Mouse (Mus musculus) MEL (cell line): ENCODE measurements at regions not wholly inside any gene's neighbourhood (a gene's known extent, or its start where the extent isn't known, plus 50 kb on each side); places are given as distances from the start of the nearest gene placed in this dataset.

Source experiments
- DNase-seq: peaks from one replicate; pipeline ENCODE4 v3.0.0; 2011; ENCODE audit warnings: low read depth, low spot score
- H3K27ac ChIP-seq: 2 replicates; pipeline ENCODE4 v1.5.1; 2012; ENCODE audit warnings: low read depth, mild to moderate bottlenecking, control low read depth, low read length, moderate library complexity; ENCODE audit not compliant: control insufficient read depth
- H3K27me3 ChIP-seq, 2 experiments: fragments of 150-350 bp in 1 of 2; sonication (generic) in 1 of 2; 2 replicates each; pipeline ENCODE4 v1.6.1; 2012; ENCODE audit warnings: low read length in 2 of 2, mild to moderate bottlenecking in 2 of 2, improper control_type of control experiment in 1 of 2, moderate library complexity in 1 of 2; ENCODE audit not compliant: insufficient read depth in 2 of 2, control insufficient read depth in 1 of 2
- H3K36me3 ChIP-seq, 2 experiments: 2 replicates each; pipeline ENCODE4 v1.6.1; 2012 to 2014; ENCODE audit warnings: low read length in 2 of 2, improper control_type of control experiment in 1 of 2, inconsistent platforms in 1 of 2, mild to moderate bottlenecking in 1 of 2; ENCODE audit not compliant: insufficient read depth in 2 of 2, control insufficient read depth in 1 of 2
- H3K4me1 ChIP-seq, 2 experiments: fragments of 150-350 bp in 1 of 2; sonication (generic) in 1 of 2; 2 replicates each; pipeline ENCODE4 v1.6.1; 2012; ENCODE audit warnings: low read length in 2 of 2, improper control_type of control experiment in 1 of 2, mild to moderate bottlenecking in 1 of 2; ENCODE audit not compliant: insufficient read depth in 2 of 2, control insufficient read depth in 1 of 2
- H3K4me3 ChIP-seq, 2 experiments: fragments of 150-350 bp in 1 of 2; sonication (generic) in 1 of 2; 2 replicates each; pipeline ENCODE4 v1.5.1; 2012; ENCODE audit warnings: low read depth in 2 of 2, low read length in 2 of 2, mild to moderate bottlenecking in 2 of 2, moderate library complexity in 2 of 2, control low read depth in 1 of 2, improper control_type of control experiment in 1 of 2; ENCODE audit not compliant: control insufficient read depth in 1 of 2, insufficient read depth in 1 of 2
- H3K79me2 ChIP-seq: 2 replicates; pipeline ENCODE4 v1.6.1; 2012; ENCODE audit warnings: mild to moderate bottlenecking, low read length, moderate library complexity; ENCODE audit not compliant: control insufficient read depth, poor library complexity, insufficient read depth
- H3K9ac ChIP-seq: 2 replicates; pipeline ENCODE4 v1.6.1; 2012; ENCODE audit warnings: low read depth, mild to moderate bottlenecking, control low read depth, low read length, moderate library complexity; ENCODE audit not compliant: control insufficient read depth, poor library complexity, severe bottlenecking
- H3K9me3 ChIP-seq: fragments of 150-350 bp; sonication (generic); replicated peaks from 2 replicates; pipeline ENCODE4 v1.6.1; 2012; ENCODE audit warnings: mild to moderate bottlenecking, low read length, improper control_type of control experiment, moderate library complexity; ENCODE audit not compliant: insufficient read depth
- CTCF ChIP-seq, 3 experiments: IDR thresholded peaks in 2 of 3; conservative IDR thresholded peaks in 1 of 3; 2 replicates each; pipeline ENCODE4 v1.5.1; 2011 to 2012; ENCODE audit warnings: low read length in 3 of 3, low read depth in 2 of 3, mild to moderate bottlenecking in 2 of 3, improper control_type of control experiment in 1 of 3, inconsistent platforms in 1 of 3, mixed read lengths in 1 of 3, moderate library complexity in 1 of 3; ENCODE audit not compliant: control insufficient read depth in 1 of 3, insufficient read depth in 1 of 3, poor library complexity in 1 of 3, severe bottlenecking in 1 of 3
- E2F4 ChIP-seq: IDR thresholded peaks from 2 replicates; pipeline ENCODE4 v1.6.1; 2011; ENCODE audit warnings: low read depth, low read length, improper control_type of control experiment, borderline replicate concordance
- EP300 ChIP-seq, 2 experiments: IDR thresholded peaks; 2 replicates each; pipeline ENCODE4 v1.6.1; 2011; ENCODE audit warnings: improper control_type of control experiment in 2 of 2, low read length in 2 of 2, low read depth in 1 of 2, mild to moderate bottlenecking in 1 of 2
- GABPA ChIP-seq: IDR thresholded peaks from 2 replicates; pipeline ENCODE4 v1.6.1; 2012; ENCODE audit warnings: low read depth, mild to moderate bottlenecking, inconsistent platforms, low read length, improper control_type of control experiment, moderate library complexity
- GATA1 ChIP-seq: IDR thresholded peaks from 2 replicates; pipeline ENCODE4 v1.6.1; 2011; ENCODE audit warnings: low read depth, low read length, improper control_type of control experiment
- JUND ChIP-seq: IDR thresholded peaks from 2 replicates; pipeline ENCODE4 v1.6.1; 2011; ENCODE audit warnings: low read depth, mild to moderate bottlenecking, improper control_type of control experiment, low read length
- KAT2A ChIP-seq: conservative IDR thresholded peaks from 2 replicates; pipeline ENCODE4 v1.6.1; 2012; ENCODE audit warnings: low read depth, low read length, improper control_type of control experiment, inconsistent platforms
- MAZ ChIP-seq: IDR thresholded peaks from 2 replicates; pipeline ENCODE4 v1.6.1; 2012; ENCODE audit warnings: low read depth, mild to moderate bottlenecking, inconsistent platforms, low read length, improper control_type of control experiment
- MYB ChIP-seq: IDR thresholded peaks from 2 replicates; pipeline ENCODE4 v1.6.1; 2011; ENCODE audit warnings: mild to moderate bottlenecking, low read depth, low read length, improper control_type of control experiment
- NELFE ChIP-seq: IDR thresholded peaks from 2 replicates; pipeline ENCODE4 v1.6.1; 2011; ENCODE audit warnings: low read depth, low read length, improper control_type of control experiment
- NRF1 ChIP-seq: IDR thresholded peaks from 2 replicates; pipeline ENCODE4 v1.6.1; 2014; ENCODE audit warnings: low read depth, mild to moderate bottlenecking, inconsistent platforms, low read length, improper control_type of control experiment, moderate library complexity; ENCODE audit not compliant: poor library complexity, insufficient read depth, severe bottlenecking
- POLR2AphosphoS2 ChIP-seq: IDR thresholded peaks from 2 replicates; pipeline ENCODE4 v1.6.1; 2011; ENCODE audit warnings: low read length, improper control_type of control experiment
- SIN3A ChIP-seq: IDR thresholded peaks from 2 replicates; pipeline ENCODE4 v1.6.1; 2012; ENCODE audit warnings: low read length, improper control_type of control experiment, inconsistent platforms
- SMC3 ChIP-seq: IDR thresholded peaks from 2 replicates; pipeline ENCODE4 v1.6.1; 2011; ENCODE audit warnings: low read depth, low read length, improper control_type of control experiment
- TAL1 ChIP-seq: IDR thresholded peaks from 2 replicates; pipeline ENCODE4 v1.6.1; 2012; ENCODE audit warnings: mild to moderate bottlenecking, inconsistent platforms, low read length, moderate library complexity, mixed read lengths
- TBP ChIP-seq: IDR thresholded peaks from 2 replicates; pipeline ENCODE4 v1.8.0; 2011; ENCODE audit warnings: low read depth, low read length, improper control_type of control experiment
- UBTF ChIP-seq: IDR thresholded peaks from 2 replicates; pipeline ENCODE4 v1.6.1; 2012; ENCODE audit warnings: low read depth, mild to moderate bottlenecking, inconsistent platforms, low read length, improper control_type of control experiment, moderate library complexity, borderline replicate concordance; ENCODE audit not compliant: insufficient read depth
- USF1 ChIP-seq: IDR thresholded peaks from 2 replicates; pipeline ENCODE4 v1.6.1; 2014; ENCODE audit warnings: low read depth, mild to moderate bottlenecking, inconsistent platforms, low read length, improper control_type of control experiment, moderate library complexity
- USF2 ChIP-seq, 2 experiments: IDR thresholded peaks; 2 replicates each; pipeline ENCODE4 v1.6.1; 2011 to 2012; ENCODE audit warnings: improper control_type of control experiment in 2 of 2, low read length in 2 of 2, borderline replicate concordance in 1 of 2, inconsistent platforms in 1 of 2, low read depth in 1 of 2, mild to moderate bottlenecking in 1 of 2; ENCODE audit not compliant: insufficient read depth in 1 of 2
- ZC3H11A ChIP-seq: IDR thresholded peaks from 2 replicates; pipeline ENCODE4 v1.6.1; 2012; ENCODE audit warnings: low read depth, mild to moderate bottlenecking, inconsistent platforms, low read length, improper control_type of control experiment

DNA sequence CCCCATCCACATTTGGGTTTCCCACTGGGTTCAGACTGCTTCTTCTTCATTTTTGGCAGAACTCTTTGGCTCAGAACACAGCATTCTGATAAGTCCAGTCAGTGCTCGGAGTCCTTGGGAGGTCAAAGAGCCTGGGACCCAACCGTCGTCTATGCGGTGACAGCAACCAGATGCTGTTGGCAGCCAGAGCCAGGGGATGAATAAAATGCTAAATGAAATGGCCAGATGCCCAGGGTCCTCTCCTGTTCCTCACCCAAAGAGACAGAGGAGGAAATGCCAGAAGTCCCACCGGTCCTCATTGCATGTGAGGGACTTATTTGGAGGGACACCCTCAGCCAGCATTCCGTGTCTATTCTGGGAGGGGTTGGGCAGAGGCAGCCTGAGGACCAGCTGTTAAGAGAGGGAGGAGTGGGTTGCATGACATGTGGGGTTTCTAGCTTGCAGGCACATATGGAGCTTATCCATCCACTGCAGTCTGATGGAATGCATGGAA is 801.2 kb upstream of the Lrrc6 start:
- peaks cover 0 to 7% of the 10 kb centered on the region in 2 experiments for H3K27me3 ChIP-seq
- H3K79me2 ChIP-seq: no peaks in the 10 kb centered on the region
- H3K4me3 ChIP-seq: no peak overlapping the region
- H3K36me3 ChIP-seq: no peaks in the 10 kb centered on the region
- H3K27ac ChIP-seq: no peak overlapping the region
- DNase-seq: no peak
- H3K4me1 ChIP-seq: no peaks in the 10 kb centered on the region
- no peak overlapping the region for H3K9ac ChIP-seq
- H3K9me3 ChIP-seq: no peaks in the 10 kb centered on the region
- TF ChIP-seq JUND (no peak), EP300 (IDR thresholded peaks at IDR 0.05; ENCODE audit: low read depth in 1 of 2, low read length in 2 of 2) (no peak)

GRCm38 (mm10) chr15:67301024-67301423 is 800.3 kb upstream of the Lrrc6 start:
- peaks cover 0 to 7% of the 10 kb centered on the region in 2 experiments for H3K27me3 ChIP-seq
- H3K36me3 ChIP-seq: no peaks in the 10 kb centered on the region
- H3K4me3 ChIP-seq: no peak overlapping the region
- H3K9me3 ChIP-seq: no peaks in the 10 kb centered on the region
- no peak overlapping the region for H3K27ac ChIP-seq
- H3K4me1 ChIP-seq: no peaks in the 10 kb centered on the region
- H3K9ac ChIP-seq: no peak overlapping the region
- no peak for DNase-seq
- TF ChIP-seq POLR2AphosphoS2 (no peak), NRF1 (no peak), TAL1 (no peak), USF2 (IDR thresholded peaks at IDR 0.05; ENCODE audit: borderline replicate concordance in 1 of 2, insufficient read depth in 1 of 2, low read depth in 1 of 2, low read length in 2 of 2) (no peak), UBTF (no peak), CTCF (IDR thresholded peaks at IDR 0.05 in 2 of 3, conservative IDR thresholded peaks at IDR 0.05 in 1 of 3; ENCODE audit: control insufficient read depth in 1 of 3, insufficient read depth in 1 of 3, low read depth in 2 of 3, low read length in 3 of 3, poor library complexity in 1 of 3, severe bottlenecking in 1 of 3) (no peak), NELFE (no peak), E2F4 (no peak)
- H3K79me2 ChIP-seq: no peaks in the 10 kb centered on the region

DNA sequence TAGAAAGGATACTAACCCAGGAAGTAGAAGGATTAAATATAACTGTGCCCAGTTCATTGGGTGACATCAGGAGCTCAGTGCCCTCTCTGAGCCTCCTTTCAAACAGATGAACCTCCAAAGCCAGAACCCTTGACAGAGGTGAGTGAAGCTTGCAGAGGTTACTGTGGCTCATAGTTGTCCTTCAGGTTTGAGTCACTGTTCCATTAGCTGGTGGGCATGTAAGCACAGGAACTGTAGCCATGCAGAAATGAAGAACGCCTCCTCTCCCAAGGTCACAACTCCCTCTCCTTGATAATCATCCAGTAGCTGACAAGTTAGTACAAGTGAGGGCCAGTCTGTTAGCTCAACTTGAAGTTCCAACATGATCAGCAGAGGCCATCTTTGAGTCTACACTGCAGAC is 794.1 kb upstream of the Lrrc6 start:
- no peak overlapping the region for H3K4me3 ChIP-seq
- TF ChIP-seq SIN3A: no peak
- no peak for TF ChIP-seq GABPA
- no peak for TF ChIP-seq JUND
- no peak for TF ChIP-seq MAZ
- no peak for TF ChIP-seq ZC3H11A
- TF ChIP-seq GATA1: no peak
- TF ChIP-seq USF1: no peak
- no peak for TF ChIP-seq TAL1
- TF ChIP-seq MYB: no peak
- TF ChIP-seq KAT2A: no peak
- no peak for TF ChIP-seq SMC3
- TF ChIP-seq TBP: no peak
- no peak for TF ChIP-seq NELFE
- no peaks in the 10 kb centered on the region for H3K9me3 ChIP-seq
- no peak overlapping the region for H3K9ac ChIP-seq
- DNase-seq: no peak
- no peaks in the 10 kb centered on the region for H3K36me3 ChIP-seq
- no peaks in the 10 kb centered on the region for H3K79me2 ChIP-seq
- no peaks in the 10 kb centered on the region; a peak in 2 of 4 replicates for H3K27me3 ChIP-seq
- H3K27ac ChIP-seq: no peak overlapping the region
- H3K4me1 ChIP-seq: no peaks in the 10 kb centered on the region
